Mouse (Mus musculus) kidney, postnatal 10 days (tissue): ENCODE measurements around the gene 2210010C04Rik.

ENCODE experiments used
- DNase-seq: peaks from one replicate; pipeline ENCODE4 v3.0.0; 2021; ENCODE audit warnings: mixed read lengths

2210010C04Rik gene

GRCm38 (mm10) chr6:41035409-41035808 lies at the start of gene 2210010C04Rik:
2210010C04Rik (minus strand) TSS chr6:41035509.
- no peak for DNase-seq

GRCm38 (mm10) chr6:41080121-41080520 lies 44.8 kb upstream of the 2210010C04Rik start:
- no peak for DNase-seq

- no peak for DNase-seq
Observed at GRCm38 (mm10) chr6:41078539-41079303, 43.4 kb upstream of the 2210010C04Rik start.

DNA sequence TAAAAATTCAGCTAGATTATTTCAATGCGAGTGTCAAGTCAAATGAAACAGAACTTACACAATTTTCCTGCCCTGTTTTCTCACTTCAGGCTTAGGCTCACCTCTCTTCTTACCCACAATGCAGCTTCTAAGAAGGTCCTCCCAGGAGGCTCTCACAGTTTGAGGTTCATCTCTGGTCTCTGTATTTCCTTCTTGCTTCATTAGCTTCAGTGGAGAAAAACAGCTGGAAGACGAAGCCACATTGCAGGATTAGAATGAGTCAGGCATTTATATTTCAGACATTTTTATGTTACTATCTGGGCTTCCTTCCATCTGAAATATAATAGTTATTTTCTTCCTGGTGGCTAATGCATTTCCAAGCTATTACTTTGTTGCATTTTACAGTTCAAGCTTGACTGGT lies 40.4 kb upstream of the 2210010C04Rik start:
- DNase-seq: no peak

GRCm38 (mm10) chr6:41063332-41063731 lies 28.0 kb upstream of the 2210010C04Rik start:
- no peak for DNase-seq

- DNase-seq: no peak
Observed at GRCm38 (mm10) chr6:41062746-41063145, 27.4 kb upstream of the 2210010C04Rik start.

- DNase-seq: no peak
Observed at GRCm38 (mm10) chr6:41062081-41062480, 26.8 kb upstream of the 2210010C04Rik start.

- no peak for DNase-seq
Observed at GRCm38 (mm10) chr6:41061085-41061484, 25.8 kb upstream of the 2210010C04Rik start.

DNA sequence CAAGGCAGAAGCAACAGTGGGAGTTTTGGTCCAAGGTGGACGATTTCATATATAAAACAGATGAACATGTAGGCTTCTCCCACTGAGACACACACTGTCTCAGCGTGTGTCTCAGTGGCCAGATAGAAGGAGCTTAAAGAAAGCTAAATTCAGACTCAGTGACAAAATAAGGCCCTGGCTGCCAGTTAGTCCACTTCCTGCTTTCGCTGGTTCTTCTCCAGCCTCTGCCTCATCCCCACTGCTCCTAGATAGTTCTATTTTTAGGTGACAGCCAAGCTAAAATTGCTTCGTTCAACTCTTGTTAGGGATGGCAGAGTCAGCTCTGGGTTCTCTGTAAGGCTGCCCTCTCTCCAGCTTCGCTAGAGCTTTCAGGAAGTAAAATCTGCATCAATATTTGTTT lies 22.3 kb upstream of the 2210010C04Rik start:
- DNase-seq: no peak

GRCm38 (mm10) chr6:41055581-41055980 lies 20.3 kb upstream of the 2210010C04Rik start:
- DNase-seq: peak; percentile 43

- DNase-seq: no peak
Observed at GRCm38 (mm10) chr6:41054379-41054778, 19.1 kb upstream of the 2210010C04Rik start.

DNA sequence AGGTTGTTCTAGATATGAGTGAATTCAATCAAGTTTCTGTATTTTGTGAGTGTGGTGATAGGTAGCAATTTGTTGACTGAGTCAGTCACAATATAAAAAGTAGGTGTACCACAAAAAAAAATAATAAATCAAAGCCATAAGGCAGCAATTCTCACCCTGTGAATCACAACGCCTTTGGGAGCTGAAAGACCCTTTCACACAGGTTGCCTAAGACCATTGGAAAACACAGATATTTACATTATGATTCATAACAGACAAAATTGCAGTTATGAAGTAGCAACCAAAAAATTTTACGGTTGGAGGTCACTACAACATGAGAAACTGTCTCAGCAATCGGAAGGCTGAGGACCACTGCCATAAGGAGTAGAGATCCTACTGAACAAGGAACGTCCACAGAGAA lies 16.5 kb upstream of the 2210010C04Rik start:
- no peak for DNase-seq

DNA sequence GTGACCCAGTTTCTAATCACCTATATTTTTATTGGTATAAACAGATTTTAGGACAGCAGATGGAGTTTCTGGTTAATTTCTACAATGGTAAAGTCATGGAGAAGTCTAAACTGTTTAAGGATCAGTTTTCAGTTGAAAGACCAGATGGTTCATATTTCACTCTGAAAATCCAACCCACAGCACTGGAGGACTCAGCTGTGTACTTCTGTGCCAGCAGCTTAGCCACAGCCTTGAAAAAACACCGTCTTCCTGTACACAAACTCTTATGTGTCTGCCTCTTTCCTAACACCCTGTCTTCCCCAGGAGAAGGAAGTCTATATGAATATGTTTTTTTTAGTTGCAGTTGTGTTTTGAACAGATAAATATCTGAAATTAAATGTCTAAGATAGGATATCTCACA lies 13.3 kb upstream of the 2210010C04Rik start:
- DNase-seq: no peak

- DNase-seq: no peak
Observed at GRCm38 (mm10) chr6:41047961-41048360, 12.7 kb upstream of the 2210010C04Rik start.

- no peak for DNase-seq
Observed at GRCm38 (mm10) chr6:41047202-41047601, 11.9 kb upstream of the 2210010C04Rik start.

- DNase-seq: no peak
Observed at GRCm38 (mm10) chr6:41046553-41046952, 11.2 kb upstream of the 2210010C04Rik start.

GRCm38 (mm10) chr6:41044753-41045152 lies 9.4 kb upstream of the 2210010C04Rik start:
- no peak for DNase-seq

- no peak for DNase-seq
Observed at GRCm38 (mm10) chr6:41044314-41044713, 9.0 kb upstream of the 2210010C04Rik start.

DNA sequence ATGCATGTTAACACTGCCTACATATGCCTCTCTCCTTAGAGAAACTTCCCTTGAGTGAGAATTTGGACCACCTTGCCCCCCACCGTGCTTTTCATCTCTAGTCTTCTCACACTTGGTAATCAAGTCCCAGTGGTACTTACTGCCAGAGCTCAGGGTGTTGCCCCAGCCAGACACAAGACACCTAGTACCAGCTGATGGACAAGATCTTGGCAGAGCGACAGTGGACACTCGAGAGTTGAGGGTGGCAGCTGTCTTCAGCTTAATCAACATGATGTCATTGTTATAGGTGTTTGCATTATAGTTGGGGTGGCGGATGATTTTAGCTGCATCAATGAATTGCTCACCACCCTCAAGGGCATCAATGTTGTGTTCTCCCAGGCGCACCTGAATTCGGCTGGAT lies 2.5 kb downstream of the 2210010C04Rik start:
- DNase-seq: no peak

- no peak for DNase-seq
Observed at GRCm38 (mm10) chr6:41032231-41032630, 3.1 kb downstream of the 2210010C04Rik start.

DNA sequence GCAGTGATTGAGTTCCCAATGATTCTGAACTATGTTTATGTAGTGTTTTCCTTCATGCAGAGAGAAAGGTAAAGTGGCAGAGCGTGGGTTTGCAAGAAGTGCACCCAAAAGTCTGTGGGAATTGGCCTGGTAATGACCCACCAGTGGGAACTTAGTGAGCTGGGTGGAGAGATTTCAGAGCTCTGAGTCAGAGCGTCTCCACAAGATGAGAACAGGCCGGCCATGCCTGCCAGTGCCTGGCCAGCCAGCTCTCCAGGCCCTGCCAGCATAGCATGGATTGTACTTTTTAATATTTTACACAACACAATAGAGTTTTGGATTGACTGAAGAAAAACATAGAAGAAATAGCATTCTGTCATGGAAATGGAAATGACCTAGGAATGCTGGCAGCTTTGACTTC lies 4.5 kb downstream of the 2210010C04Rik start:
- no peak for DNase-seq

DNA sequence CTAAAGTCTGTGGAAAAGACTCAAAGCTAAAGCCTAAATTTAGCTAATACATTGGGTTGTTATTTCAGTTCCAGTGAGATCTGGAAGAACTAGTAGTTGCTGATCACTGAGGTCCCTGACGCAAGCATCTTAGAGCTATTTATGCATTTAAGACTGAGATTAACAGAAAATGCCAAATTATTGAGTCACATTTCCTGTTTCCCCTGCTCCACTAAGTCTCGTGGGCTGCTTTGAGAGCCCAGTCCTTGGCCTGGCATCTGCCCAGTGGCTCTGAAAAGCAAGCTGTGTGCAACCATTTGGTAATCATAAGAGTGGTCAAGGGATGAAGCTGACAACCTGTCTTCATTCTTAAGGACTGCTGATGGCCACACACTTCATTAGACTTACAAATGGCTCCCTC lies 8.3 kb downstream of the 2210010C04Rik start:
- peak; percentile 19 for DNase-seq

GRCm38 (mm10) chr6:41025873-41026650 lies 9.2 kb downstream of the 2210010C04Rik start:
- DNase-seq: no peak

GRCm38 (mm10) chr6:41019140-41019539 lies 16.2 kb downstream of the 2210010C04Rik start:
- no peak for DNase-seq
